Mouse (Mus musculus) lung, embryonic 15.5 days (tissue): ENCODE data around the gene Ppp1r1b. TPM values are rescaled to one million over a fixed set of nuclear protein-coding genes. Genes with fewer than 3 reads are reported as not detected.
A peak's percentile ranks its signal among the peaks of the same experiment; 100 is the strongest.

Experiments used
- ATAC-seq: fragments of 200-750 bp; cut with Nextera tagmentation; 2 replicates; pipeline ENCODE4 v1.8.0; 2017; ENCODE audit warnings: moderate number of reproducible peaks, borderline replicate concordance; ENCODE audit not compliant: low FRiP score, low TSS enrichment; ENCODE audit errors: extremely low read depth
- H3K27ac ChIP-seq: fragments of 300-500 bp; sonication (generic); 2 replicates; pipeline ENCODE4 v1.5.1; 2015; ENCODE audit warnings: moderate library complexity, mild to moderate bottlenecking, inconsistent platforms
- H3K27me3 ChIP-seq: fragments of 300-500 bp; sonication (generic); 2 replicates; pipeline ENCODE4 v1.6.1; 2015; ENCODE audit warnings: inconsistent platforms
- H3K36me3 ChIP-seq: fragments of 300-500 bp; sonication (generic); 2 replicates; pipeline ENCODE4 v1.6.1; 2015; ENCODE audit warnings: inconsistent platforms
- H3K4me1 ChIP-seq: fragments of 300-500 bp; sonication (generic); 2 replicates; pipeline ENCODE4 v1.6.1; 2015; ENCODE audit warnings: inconsistent platforms
- H3K4me2 ChIP-seq: fragments of 300-500 bp; sonication (generic); 2 replicates; pipeline ENCODE4 v1.6.1; 2015; ENCODE audit warnings: inconsistent platforms, mild to moderate bottlenecking, moderate library complexity
- H3K4me3 ChIP-seq: fragments of 300-500 bp; sonication (generic); 2 replicates; pipeline ENCODE4 v1.5.1; 2015; ENCODE audit warnings: mild to moderate bottlenecking, inconsistent platforms
- H3K9ac ChIP-seq: fragments of 300-500 bp; sonication (generic); 2 replicates; pipeline ENCODE4 v1.6.1; 2015; ENCODE audit warnings: inconsistent platforms
- H3K9me3 ChIP-seq: fragments of 300-500 bp; sonication (generic); 2 replicates; pipeline ENCODE4 v1.6.1; 2016; ENCODE audit warnings: inconsistent platforms
- WGBS: fragments of 180-500 bp; shearing (Covaris S2); methylation state at CpG from one replicate; pipeline ENCODE4 v1.1.7; 2015; 5-methylcytosine and 5-hydroxymethylcytosine counted together
- polyA plus RNA-seq: library from polyadenylated mRNA; unstranded; fragments of >200 nt; fragmentation: Nextera tagmentation; extraction: Ambion mirVana; gene quantifications from 2 replicates; pipeline ENCODE4 v1.2.1, GENCODE M21; 2015

Ppp1r1b gene
- polyA plus RNA-seq, 1 experiment from 2014 or later, result 5.5 TPM

- peaks cover 47% of the 10 kb centered on the region for H3K4me1 ChIP-seq
- peaks cover 36% of the 10 kb centered on the region for H3K27me3 ChIP-seq
- WGBS, result 5% methylated on average over 6 of the region's 6 CpGs
- no peaks in the 10 kb centered on the region for H3K36me3 ChIP-seq
- H3K9ac ChIP-seq, result no peak overlapping the region
- H3K9me3 ChIP-seq, result no peaks in the 10 kb centered on the region
- ATAC-seq, result no peak
- no peak overlapping the region for H3K4me2 ChIP-seq
- no peak overlapping the region for H3K4me3 ChIP-seq
- 0 out of 2 replicates have a peak overlapping the region, but pooled peaks have one; percentile 15 for H3K27ac ChIP-seq
These were observed 7.6 kb downstream of the Ppp1r1b start for GRCm38 (mm10) chr11:98355732-98356299.

GRCm38 (mm10) chr11:98356625-98357394, 8.6 kb downstream of the Ppp1r1b start:
- peaks cover 52% of the 10 kb centered on the region for H3K4me1 ChIP-seq
- ATAC-seq, result peak; percentile 14; the same call in 1 of the 2 replicates

GRCm38 (mm10) chr11:98357396-98358160, 9.4 kb downstream of the Ppp1r1b start:
- H3K9me3 ChIP-seq, result no peaks in the 10 kb centered on the region
- ATAC-seq, result no peak

More at GRCm38 (mm10) chr11:98356625-98357394, 8.6 kb downstream of the Ppp1r1b start:
- Histone ChIP-seq H3K9me3 (no peaks in the 10 kb centered on the region), H3K27ac (peak overlapping the region; percentile 96), H3K9ac (peak overlapping the region; percentile 34; the same call in 1 of the 2 replicates), H3K4me3 (no peak overlapping the region), H3K36me3 (no peaks in the 10 kb centered on the region), H3K4me2 (peak overlapping the region; percentile 76), H3K27me3 (peaks cover 27% of the 10 kb centered on the region; the same call in 1 of the 2 replicates)
- 50% methylated on average over 7 of the region's 7 CpGs for WGBS

GRCm38 (mm10) chr11:98358161-98359083, 10.2 kb downstream of the Ppp1r1b start, which contains the start of gene Stard3:
TSS of gene Stard3 (plus strand) at chr11:98358368.
- peak within 1 kb of the TSS; percentile 66 for H3K9ac ChIP-seq
- under 1% methylated on average over 60 of the region's 60 CpGs for WGBS
- no peaks in the 10 kb centered on the region for H3K36me3 ChIP-seq
- H3K9me3 ChIP-seq, result no peaks in the 10 kb centered on the region
- ATAC-seq, result peak; percentile 90
- H3K4me1 ChIP-seq, result peaks cover 64% of the 10 kb centered on the region
- H3K27ac ChIP-seq, result peak within 1 kb of the TSS; percentile 96
- peak within 1 kb of the TSS; percentile 84 for H3K4me3 ChIP-seq
- peak within 1 kb of the TSS; percentile 76 for H3K4me2 ChIP-seq
- H3K27me3 ChIP-seq, result peaks cover 12% of the 10 kb centered on the region; the same call in 1 of the 2 replicates

More at GRCm38 (mm10) chr11:98357396-98358160, 9.4 kb downstream of the Ppp1r1b start:
- WGBS, result 8% methylated on average over 13 of the region's 13 CpGs
- Histone ChIP-seq H3K36me3 (no peaks in the 10 kb centered on the region), H3K4me1 (peaks cover 56% of the 10 kb centered on the region), H3K4me3 (peak overlapping the region; percentile 84), H3K4me2 (peak overlapping the region; percentile 76), H3K27me3 (peaks cover 20% of the 10 kb centered on the region; the same call in 1 of the 2 replicates), H3K9ac (peak overlapping the region; percentile 34), H3K27ac (peak overlapping the region; percentile 96)

GRCm38 (mm10) chr11:98360866-98361521, 12.8 kb downstream of the Ppp1r1b start:
- Histone ChIP-seq H3K9me3 (no peaks in the 10 kb centered on the region), H3K4me2 (no peak overlapping the region; the same call in 1 of the 2 replicates), H3K27me3 (no peaks in the 10 kb centered on the region), H3K36me3 (no peaks in the 10 kb centered on the region), H3K4me1 (peaks cover 59% of the 10 kb centered on the region), H3K27ac (0 out of 2 replicates have a peak overlapping the region, but pooled peaks have one; percentile 33), H3K4me3 (no peak overlapping the region), H3K9ac (no peak overlapping the region)
- WGBS, result 71% methylated on average over 9 of the region's 9 CpGs
- ATAC-seq, result no peak

- Histone ChIP-seq H3K9me3 (no peaks in the 10 kb centered on the region), H3K36me3 (no peaks in the 10 kb centered on the region), H3K4me3 (no peak overlapping the region), H3K27me3 (no peaks in the 10 kb centered on the region), H3K4me1 (peaks cover 39% of the 10 kb centered on the region), H3K4me2 (no peak overlapping the region), H3K9ac (no peak overlapping the region), H3K27ac (peak overlapping the region; percentile 85)
- ATAC-seq, result no peak
- WGBS, result 48% methylated on average over 5 of the region's 5 CpGs
These were observed 15.6 kb downstream of the Ppp1r1b start for GRCm38 (mm10) chr11:98363817-98364216.

GRCm38 (mm10) chr11:98364410-98364809, 16.2 kb downstream of the Ppp1r1b start:
- H3K9me3 ChIP-seq, result no peaks in the 10 kb centered on the region
- H3K9ac ChIP-seq, result no peak overlapping the region
- H3K27ac ChIP-seq, result peak overlapping the region; percentile 85
- no peak for ATAC-seq
- H3K4me2 ChIP-seq, result no peak overlapping the region
- H3K4me3 ChIP-seq, result no peak overlapping the region
- peaks cover 33% of the 10 kb centered on the region for H3K4me1 ChIP-seq
- H3K27me3 ChIP-seq, result no peaks in the 10 kb centered on the region
- 66% methylated on average over 5 of the region's 5 CpGs for WGBS
- H3K36me3 ChIP-seq, result no peaks in the 10 kb centered on the region

- Histone ChIP-seq H3K4me2 (no peak overlapping the region), H3K4me1 (peaks cover 22% of the 10 kb centered on the region), H3K27ac (no peak overlapping the region), H3K27me3 (no peaks in the 10 kb centered on the region), H3K9me3 (no peaks in the 10 kb centered on the region), H3K36me3 (no peaks in the 10 kb centered on the region), H3K4me3 (no peak overlapping the region), H3K9ac (no peak overlapping the region)
- WGBS, result 67% methylated on average over 10 of the region's 10 CpGs
- no peak for ATAC-seq
These were observed 18.1 kb downstream of the Ppp1r1b start for GRCm38 (mm10) chr11:98366290-98366689.

GRCm38 (mm10) chr11:98367171-98367862, 19.1 kb downstream of the Ppp1r1b start:
- 71% methylated on average over 10 of the region's 10 CpGs for WGBS
- Histone ChIP-seq H3K36me3 (no peaks in the 10 kb centered on the region), H3K9ac (no peak overlapping the region), H3K4me3 (no peak overlapping the region), H3K9me3 (no peaks in the 10 kb centered on the region), H3K4me1 (peaks cover 21% of the 10 kb centered on the region), H3K27ac (no peak overlapping the region), H3K4me2 (no peak overlapping the region), H3K27me3 (no peaks in the 10 kb centered on the region)
- no peak for ATAC-seq

- ATAC-seq, result no peak
- Histone ChIP-seq H3K27me3 (no peaks in the 10 kb centered on the region), H3K4me1 (peaks cover 19% of the 10 kb centered on the region), H3K9me3 (no peaks in the 10 kb centered on the region), H3K9ac (no peak overlapping the region), H3K4me3 (no peak overlapping the region), H3K27ac (no peak overlapping the region), H3K36me3 (0 out of 2 replicates have a peak, but pooled peaks cover 2% of the 10 kb centered on the region), H3K4me2 (no peak overlapping the region)
- 72% methylated on average over 7 of the region's 7 CpGs for WGBS
These were observed 19.6 kb downstream of the Ppp1r1b start for GRCm38 (mm10) chr11:98367863-98368186.
